Mouse (Mus musculus): ENCODE results near the gene Ano10.

DNA sequence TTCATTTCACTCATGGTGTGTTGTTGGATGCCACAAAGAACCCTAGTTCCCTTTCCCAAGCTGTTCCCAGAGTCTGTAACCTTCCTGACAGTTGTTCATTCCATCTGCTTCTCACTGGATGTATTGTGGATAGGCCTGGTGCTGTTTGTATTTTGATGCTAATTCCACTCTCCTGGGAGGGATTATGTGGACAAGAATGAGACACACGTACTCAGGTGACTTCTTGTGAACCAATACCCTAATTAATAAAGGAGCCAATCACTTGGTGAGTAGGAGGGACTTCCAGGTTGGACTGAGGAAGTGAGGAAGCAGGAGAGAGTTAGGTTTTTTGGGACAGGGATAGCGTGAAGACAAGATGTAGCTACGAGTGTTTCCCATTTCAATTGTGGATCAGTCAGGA, 59.5 kb downstream of the Ano10 start:
- TF ChIP-seq CTCF (IDR thresholded peaks at IDR 0.05; ENCODE audit: low read depth, low read length) (no peak), GATA1 (IDR thresholded peaks at IDR 0.05; ENCODE audit: borderline replicate concordance, low read length) (no peak)

All from G1E (cell line).